Mouse (Mus musculus) lung, postnatal 25 days (tissue): ENCODE measurements at regions not wholly inside any gene's neighbourhood (a gene's known extent, or its start where the extent isn't known, plus 50 kb on each side); places are given as distances from the start of the nearest gene placed in this dataset.

Source experiments
- DNase-seq: peaks from one replicate; pipeline ENCODE4 v3.0.0; 2022; ENCODE audit warnings: low spot score

- no peak for DNase-seq
Measured at GRCm38 (mm10) chr16:90666271-90666986, 60.8 kb downstream of the Mis18a start.

- no peak for DNase-seq
Measured at GRCm38 (mm10) chr16:90664086-90664485, 63.1 kb downstream of the Mis18a start.

- no peak for DNase-seq
Measured at GRCm38 (mm10) chr16:90658050-90658449, 69.2 kb downstream of the Mis18a start.

- DNase-seq, result no peak
Measured at GRCm38 (mm10) chr16:90657027-90657426, 70.2 kb downstream of the Mis18a start.

GRCm38 (mm10) chr16:90656571-90657011, 70.6 kb downstream of the Mis18a start:
- DNase-seq, result no peak

GRCm38 (mm10) chr16:90654853-90655252, 72.4 kb downstream of the Mis18a start:
- no peak for DNase-seq

GRCm38 (mm10) chr16:90652821-90653220, 74.4 kb downstream of the Mis18a start:
- DNase-seq, result no peak

GRCm38 (mm10) chr16:90648161-90648560, 79.0 kb downstream of the Mis18a start:
- no peak for DNase-seq

GRCm38 (mm10) chr16:90642671-90643070, 84.5 kb downstream of the Mis18a start:
- no peak for DNase-seq

GRCm38 (mm10) chr16:90635216-90635615, 92.0 kb downstream of the Mis18a start:
- no peak for DNase-seq

- DNase-seq, result no peak
Measured at GRCm38 (mm10) chr16:90629976-90630375, 97.2 kb downstream of the Mis18a start.

- no peak for DNase-seq
Measured at GRCm38 (mm10) chr16:90629121-90629930, 97.9 kb downstream of the Mis18a start.

- no peak for DNase-seq
Measured at GRCm38 (mm10) chr16:90628605-90629120, 98.5 kb downstream of the Mis18a start.

- DNase-seq, result peak; percentile 41
Measured at GRCm38 (mm10) chr16:90626035-90626670, 101.1 kb downstream of the Mis18a start.

- peak; percentile 29 for DNase-seq
Measured at GRCm38 (mm10) chr16:90625301-90626034, 101.7 kb downstream of the Mis18a start.

- DNase-seq, result peak; percentile 89
Measured at GRCm38 (mm10) chr16:90624039-90624625, 103.1 kb downstream of the Mis18a start.

GRCm38 (mm10) chr16:90622677-90623225, 104.5 kb downstream of the Mis18a start:
- no peak for DNase-seq

- no peak for DNase-seq
Measured at GRCm38 (mm10) chr16:90621761-90622411, 105.3 kb downstream of the Mis18a start.

GRCm38 (mm10) chr16:90619565-90620311, 107.5 kb downstream of the Mis18a start:
- peak; percentile 56 for DNase-seq

GRCm38 (mm10) chr16:90615791-90616190, 111.4 kb downstream of the Mis18a start:
- DNase-seq, result no peak
